Mouse (Mus musculus) embryonic fibroblast, embryonic 13.5 days (primary cell): ENCODE data around the gene Tas2r143.

Experiments
- CTCF ChIP-seq: IDR thresholded peaks from 2 replicates; pipeline ENCODE4 v1.5.1; 2011; ENCODE audit warnings: mild to moderate bottlenecking, control low read depth, low read length, moderate library complexity, borderline replicate concordance; ENCODE audit not compliant: insufficient read depth
- POLR2A ChIP-seq: IDR thresholded peaks from 2 replicates; pipeline ENCODE4 v1.6.1; 2011; ENCODE audit warnings: low read depth, mild to moderate bottlenecking, control low read depth, low read length, moderate library complexity

- TF ChIP-seq POLR2A (no peak), CTCF (no peak)
Measured at GRCm38 (mm10) chr6:42379551-42379950, 20.5 kb upstream of the Tas2r143 start.
